Mouse (Mus musculus) stomach, embryonic 15.5 days (tissue): ENCODE measurements around the gene Tex22. TPM values are rescaled to one million over a fixed set of nuclear protein-coding genes. Genes with fewer than 3 reads are reported as not detected.

Experiments
- ATAC-seq: fragments of 200-750 bp; cut with Nextera tagmentation; 2 replicates; pipeline ENCODE4 v1.8.0; 2017; ENCODE audit warnings: low read depth, moderate number of reproducible peaks, moderate TSS enrichment; ENCODE audit not compliant: insufficient read depth, low FRiP score
- H3K27ac ChIP-seq: fragments of 300-500 bp; sonication (generic); 2 replicates; pipeline ENCODE4 v1.5.1; 2015; ENCODE audit warnings: mild to moderate bottlenecking, inconsistent platforms
- H3K27me3 ChIP-seq: fragments of 300-500 bp; sonication (generic); replicated peaks from 2 replicates; pipeline ENCODE4 v1.6.1; 2015; ENCODE audit warnings: inconsistent platforms
- H3K36me3 ChIP-seq: fragments of 300-500 bp; sonication (generic); 2 replicates; pipeline ENCODE4 v1.6.1; 2015; ENCODE audit warnings: inconsistent platforms
- H3K4me1 ChIP-seq: fragments of 300-500 bp; sonication (generic); 2 replicates; pipeline ENCODE4 v1.6.1; 2015; ENCODE audit warnings: inconsistent platforms
- H3K4me2 ChIP-seq: fragments of 300-500 bp; sonication (generic); 2 replicates; pipeline ENCODE4 v1.6.1; 2015; ENCODE audit warnings: mild to moderate bottlenecking, inconsistent platforms
- H3K4me3 ChIP-seq: fragments of 300-500 bp; sonication (generic); replicated peaks from 2 replicates; pipeline ENCODE4 v1.5.1; 2015; ENCODE audit warnings: inconsistent platforms
- H3K9ac ChIP-seq: fragments of 300-500 bp; sonication (generic); 2 replicates; pipeline ENCODE4 v1.6.1; 2015; ENCODE audit warnings: inconsistent platforms
- H3K9me3 ChIP-seq: fragments of 300-500 bp; sonication (generic); 2 replicates; pipeline ENCODE4 v1.6.1; 2016; ENCODE audit warnings: inconsistent platforms
- WGBS: fragments of 180-500 bp; shearing (Covaris S2); methylation state at CpG from one replicate; pipeline ENCODE4 v1.1.7; 2015; 5-methylcytosine and 5-hydroxymethylcytosine counted together
- polyA plus RNA-seq: library from polyadenylated mRNA; unstranded; fragments of >200 nt; fragmentation: Nextera tagmentation; extraction: Ambion mirVana; gene quantifications from 2 replicates; pipeline ENCODE4 v1.2.1, GENCODE M21; 2015

Gene Tex22
- polyA plus RNA-seq, 1 experiment from 2014 or later: not detected

DNA sequence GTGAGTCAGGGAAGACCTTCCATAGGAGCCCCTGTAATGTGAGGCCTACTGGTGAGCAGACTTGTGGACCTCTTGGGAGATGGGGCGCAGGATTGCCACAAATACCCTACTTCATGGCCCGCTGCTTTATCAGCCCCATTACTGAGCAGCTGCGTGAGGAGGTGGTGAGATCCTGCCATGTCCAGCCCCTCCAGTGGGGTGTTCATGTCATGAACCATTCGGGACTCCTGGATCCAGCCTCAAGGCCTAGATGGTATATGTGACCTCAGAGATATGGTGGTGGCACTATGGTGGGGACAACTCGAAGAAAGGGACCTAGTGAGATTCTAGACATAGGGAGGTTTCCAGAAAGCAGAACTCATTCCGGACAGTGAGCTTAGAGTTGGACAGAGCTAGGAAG lies 14.8 kb downstream of the Tex22 start:
- Histone ChIP-seq H3K9ac (no peak overlapping the region), H3K27ac (no peak overlapping the region), H3K9me3 (no peaks in the 10 kb centered on the region), H3K4me2 (no peak overlapping the region), H3K27me3 (no peaks in the 10 kb centered on the region), H3K4me1 (no peaks in the 10 kb centered on the region), H3K36me3 (no peaks in the 10 kb centered on the region), H3K4me3 (no peak overlapping the region)
- 86% methylated on average over 6 of the region's 6 CpGs for WGBS
- ATAC-seq: no peak

DNA sequence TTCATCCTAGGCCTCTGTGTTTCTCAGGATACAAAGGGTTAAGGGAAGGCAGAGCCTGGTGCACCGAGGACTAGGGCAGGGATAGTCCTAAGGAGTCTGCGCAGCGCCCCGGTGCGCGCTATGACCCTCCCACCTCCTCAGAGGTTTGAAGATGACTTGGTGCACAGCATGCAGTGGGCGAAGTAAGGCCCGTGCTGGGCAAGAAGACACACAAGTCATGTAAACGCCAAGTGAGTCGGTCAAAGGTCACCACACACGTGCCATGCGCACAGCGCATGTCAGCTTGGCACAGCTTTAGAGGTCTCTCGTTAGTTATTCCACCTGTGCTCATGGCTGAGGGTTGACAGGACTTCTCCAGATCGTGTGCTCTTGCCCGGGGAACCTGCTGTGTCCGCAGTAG lies 15.8 kb downstream of the Tex22 start:
- no peaks in the 10 kb centered on the region for H3K4me1 ChIP-seq
- no peaks in the 10 kb centered on the region for H3K27me3 ChIP-seq
- H3K4me2 ChIP-seq: no peak overlapping the region
- 83% methylated on average over 17 of the region's 17 CpGs for WGBS
- no peaks in the 10 kb centered on the region for H3K9me3 ChIP-seq
- H3K27ac ChIP-seq: no peak overlapping the region
- ATAC-seq: no peak
- no peak overlapping the region for H3K9ac ChIP-seq
- no peaks in the 10 kb centered on the region for H3K36me3 ChIP-seq
- H3K4me3 ChIP-seq: no peak overlapping the region

DNA sequence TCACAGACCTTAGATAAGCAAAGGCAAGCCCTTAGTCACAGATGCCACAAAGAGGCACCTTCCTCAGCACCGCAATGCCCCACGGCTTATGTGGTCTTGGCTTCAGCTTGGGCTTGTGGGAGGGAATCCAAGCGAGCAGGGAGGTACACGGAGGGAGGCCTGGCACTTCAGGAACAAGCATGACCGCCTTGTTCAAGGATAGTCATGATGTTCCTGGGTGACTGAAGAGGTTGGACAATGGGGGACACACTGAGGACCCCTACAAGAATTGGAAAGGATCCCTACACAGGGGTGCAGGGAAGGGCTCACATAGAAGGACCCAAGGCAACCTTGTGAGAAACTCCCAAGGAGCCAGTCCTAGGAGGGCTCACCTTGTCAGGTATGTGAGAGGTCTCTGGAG lies 22.7 kb downstream of the Tex22 start:
- no peaks in the 10 kb centered on the region for H3K27me3 ChIP-seq
- H3K4me1 ChIP-seq: peaks cover 37% of the 10 kb centered on the region
- no peaks in the 10 kb centered on the region for H3K9me3 ChIP-seq
- no peak for ATAC-seq
- H3K36me3 ChIP-seq: no peaks in the 10 kb centered on the region
- H3K27ac ChIP-seq: no peak overlapping the region
- no peak overlapping the region for H3K9ac ChIP-seq
- 83% methylated on average over 5 of the region's 5 CpGs for WGBS
- H3K4me2 ChIP-seq: peak overlapping the region; percentile 84
- no peak overlapping the region for H3K4me3 ChIP-seq

DNA sequence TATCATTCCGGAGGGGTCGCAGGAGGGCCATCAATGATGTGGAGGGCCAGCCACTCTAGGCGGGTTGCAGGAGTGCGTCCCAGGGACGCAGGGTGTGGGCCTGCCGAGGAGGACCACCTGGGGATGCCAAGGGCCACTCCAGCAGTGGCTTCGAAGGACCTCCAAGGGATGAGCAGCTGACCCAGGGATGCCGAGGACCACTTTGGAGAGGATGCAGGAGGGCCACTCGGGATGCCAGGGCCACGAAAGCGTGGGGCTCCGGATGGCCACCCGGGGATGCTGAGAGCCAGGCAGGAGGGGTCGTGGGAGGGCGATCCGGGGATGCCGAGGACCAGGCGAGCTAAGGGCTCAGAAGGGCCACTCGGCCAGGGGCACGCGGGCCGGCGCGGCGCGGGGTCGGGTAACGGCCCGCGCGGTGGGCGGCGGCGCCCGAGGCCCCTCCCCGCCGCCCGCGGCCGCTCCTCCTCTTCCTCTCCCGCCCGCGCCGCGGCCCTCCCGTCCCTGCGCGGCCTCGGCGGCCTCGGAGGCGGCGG lies 23.5 kb downstream of the Tex22 start, which contains the start of gene Mta1:
Mta1 (plus strand) TSS at position 530 of the 533 bp plus-strand sequence.
- ATAC-seq: peak; percentile 71
- Histone ChIP-seq H3K27ac (peak within 1 kb of the TSS; percentile 76), H3K4me1 (peaks cover 44% of the 10 kb centered on the region), H3K9me3 (no peaks in the 10 kb centered on the region), H3K36me3 (no peaks in the 10 kb centered on the region), H3K27me3 (no peaks in the 10 kb centered on the region), H3K4me2 (peak within 1 kb of the TSS; percentile 87), H3K9ac (peak within 1 kb of the TSS; percentile 99), H3K4me3 (peak within 1 kb of the TSS; percentile 92)
- 4% methylated on average over 18 of the region's 53 CpGs for WGBS

DNA sequence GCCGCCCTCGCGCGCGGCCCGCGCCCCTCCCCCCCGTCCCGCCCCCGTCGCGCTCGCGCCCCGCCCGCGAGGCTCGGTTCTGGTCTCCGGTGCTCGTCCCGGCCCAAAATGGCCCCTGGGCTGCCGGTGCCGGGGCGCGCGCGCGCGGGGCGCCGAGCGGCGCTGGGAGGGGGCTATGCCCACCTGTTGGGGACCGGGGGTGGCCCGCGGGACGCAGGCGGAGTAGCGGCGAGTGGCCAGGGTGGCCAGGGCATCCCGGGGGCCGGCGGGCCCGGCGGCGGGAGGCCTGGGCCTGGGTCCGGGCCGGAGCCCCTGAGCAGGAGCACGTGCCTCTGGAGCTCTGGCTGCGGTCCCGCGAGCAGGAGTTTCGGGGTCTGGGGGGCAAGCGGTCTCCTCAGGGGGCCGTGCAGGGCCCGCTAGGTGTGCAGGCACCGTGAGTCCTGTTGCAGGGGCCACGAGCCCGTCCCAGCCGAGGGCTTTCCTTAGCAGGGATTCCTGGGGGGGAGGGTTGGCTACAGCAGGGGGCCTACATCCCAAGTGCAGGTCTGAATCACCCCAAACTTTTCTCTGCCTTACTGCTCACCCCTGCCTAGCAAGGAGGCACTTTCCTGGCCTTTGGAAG lies 24.3 kb downstream of the Tex22 start:
- H3K4me3 ChIP-seq: peak overlapping the region; percentile 92
- peak; percentile 1; the same call in 1 of the 2 replicates for ATAC-seq
- H3K4me1 ChIP-seq: peaks cover 50% of the 10 kb centered on the region
- H3K36me3 ChIP-seq: no peaks in the 10 kb centered on the region
- no peaks in the 10 kb centered on the region for H3K27me3 ChIP-seq
- peak overlapping the region; percentile 99 for H3K9ac ChIP-seq
- H3K4me2 ChIP-seq: peak overlapping the region; percentile 87
- WGBS: 0% methylated on average over 30 of the region's 60 CpGs
- peak overlapping the region; percentile 76 for H3K27ac ChIP-seq
- H3K9me3 ChIP-seq: no peaks in the 10 kb centered on the region

DNA sequence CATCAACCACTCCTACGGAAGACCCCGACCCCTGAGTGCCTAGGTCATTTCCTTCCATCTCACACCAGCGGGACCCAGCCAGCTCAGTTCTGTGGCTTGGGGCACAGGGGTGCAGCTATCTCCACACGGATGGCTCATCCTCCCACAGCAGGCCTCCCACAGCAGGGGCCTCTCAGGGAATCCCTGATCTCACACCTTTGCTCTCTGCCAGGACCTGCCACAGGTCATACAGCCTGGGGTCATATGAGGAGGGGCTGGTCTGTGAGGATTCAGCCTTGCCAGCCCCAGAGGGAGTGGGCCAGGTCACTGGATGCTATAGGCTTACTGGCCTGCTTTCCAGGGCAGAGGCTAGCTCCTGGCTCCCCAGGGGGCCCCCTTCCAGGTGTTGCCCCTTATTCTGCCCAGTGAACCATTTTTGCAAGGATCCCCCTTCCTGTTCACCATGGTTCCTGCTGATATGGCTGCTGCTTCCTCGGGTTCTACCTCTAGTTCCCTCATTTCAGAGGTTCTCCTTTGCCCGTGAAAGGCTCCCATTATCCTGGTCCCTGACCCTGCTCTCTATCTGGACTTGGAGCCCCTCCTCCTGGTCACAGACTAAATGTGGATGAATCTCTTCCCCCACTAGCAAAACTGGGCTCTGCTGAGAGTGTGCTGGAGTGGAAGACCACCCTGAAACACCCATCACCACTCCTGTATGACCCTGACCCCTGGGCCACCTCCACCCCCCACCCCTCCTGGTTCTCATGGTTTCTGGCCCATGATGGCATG lies 25.4 kb downstream of the Tex22 start:
- ATAC-seq: 0 out of 2 replicates have a peak, but pooled peaks have one; percentile 8
- 21% methylated on average over 6 of the region's 6 CpGs for WGBS
- Histone ChIP-seq H3K4me3 (peak overlapping the region; percentile 92), H3K36me3 (no peaks in the 10 kb centered on the region), H3K4me1 (peaks cover 55% of the 10 kb centered on the region), H3K4me2 (peak overlapping the region; percentile 87), H3K9ac (peak overlapping the region; percentile 99; the same call in 1 of the 2 replicates), H3K27ac (no peak overlapping the region; the same call in 1 of the 2 replicates), H3K9me3 (no peaks in the 10 kb centered on the region), H3K27me3 (no peaks in the 10 kb centered on the region)

DNA sequence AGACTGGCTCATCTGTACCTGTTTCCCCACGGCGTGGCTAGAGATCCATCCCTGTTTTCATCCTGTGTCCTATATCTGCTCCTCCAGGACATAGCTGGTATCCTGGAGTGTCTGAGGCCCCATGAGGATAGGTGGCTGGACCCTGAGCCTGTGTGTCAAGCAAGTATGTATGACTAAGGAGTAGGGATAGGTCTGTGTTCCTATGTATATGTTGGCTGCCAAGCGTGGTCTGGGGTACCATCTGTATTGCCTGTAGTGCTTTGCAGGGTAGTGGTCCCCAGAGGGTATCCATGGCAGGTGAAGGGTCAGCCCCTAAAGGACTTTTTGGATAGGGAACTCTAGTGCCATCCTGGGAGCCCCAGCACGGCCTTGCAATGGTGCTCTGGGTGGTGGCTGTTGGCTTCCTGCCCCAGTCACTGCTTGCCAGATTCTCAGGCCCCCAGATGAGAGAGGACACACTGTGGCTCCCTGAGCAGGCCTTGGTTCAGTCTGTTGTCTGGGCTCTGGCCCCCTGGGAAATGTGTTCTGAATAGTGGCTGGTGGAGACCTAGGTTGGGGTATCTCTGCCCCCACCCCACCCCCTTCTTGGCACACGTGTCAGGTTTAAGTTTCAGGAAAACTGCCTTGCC lies 26.3 kb downstream of the Tex22 start:
- H3K27ac ChIP-seq: no peak overlapping the region
- 0 out of 2 replicates have a peak, but pooled peaks cover 2% of the 10 kb centered on the region for H3K36me3 ChIP-seq
- H3K4me2 ChIP-seq: peak overlapping the region; percentile 87; the same call in 1 of the 2 replicates
- H3K4me3 ChIP-seq: no peak overlapping the region
- H3K9ac ChIP-seq: no peak overlapping the region
- peaks cover 55% of the 10 kb centered on the region for H3K4me1 ChIP-seq
- no peaks in the 10 kb centered on the region for H3K27me3 ChIP-seq
- ATAC-seq: no peak
- H3K9me3 ChIP-seq: no peaks in the 10 kb centered on the region
- WGBS: 74% methylated on average over 5 of the region's 5 CpGs

DNA sequence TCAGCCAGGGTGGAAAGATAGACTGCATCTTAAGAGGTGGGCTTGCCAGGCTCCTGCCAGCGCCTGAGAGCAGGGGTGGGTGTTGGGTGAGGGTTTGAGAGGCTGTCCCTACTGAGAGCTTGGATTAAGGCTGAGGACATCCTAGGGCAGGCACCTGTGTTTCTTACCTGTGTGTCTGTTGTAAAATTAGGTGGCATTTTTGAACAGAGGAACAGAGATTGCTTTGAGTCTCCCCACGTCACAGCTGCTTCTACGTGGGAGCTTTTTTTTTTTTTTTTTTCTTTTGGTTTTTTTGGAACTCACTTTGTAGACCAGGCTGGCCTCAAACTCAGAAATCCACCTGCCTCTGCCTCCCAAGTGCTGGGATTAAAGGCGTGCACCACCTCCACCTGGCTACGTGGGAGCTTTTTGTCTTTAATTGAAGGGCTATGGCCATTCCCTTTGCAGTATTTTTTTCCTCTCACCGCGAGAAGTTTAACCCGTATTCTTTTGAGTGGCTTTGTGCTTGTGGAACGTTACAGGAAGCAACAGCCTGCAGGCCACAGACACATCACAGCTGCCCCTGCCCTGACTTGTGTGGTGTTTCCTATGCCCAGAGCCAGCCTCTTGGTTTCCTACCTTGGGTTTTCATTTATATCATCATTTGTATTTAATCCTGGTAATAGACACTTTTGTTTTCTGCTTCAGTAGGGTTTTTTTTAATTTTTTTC lies 27.1 kb downstream of the Tex22 start:
- Histone ChIP-seq H3K4me2 (no peak overlapping the region), H3K4me1 (peaks cover 55% of the 10 kb centered on the region), H3K4me3 (no peak overlapping the region), H3K36me3 (0 out of 2 replicates have a peak, but pooled peaks cover 5% of the 10 kb centered on the region), H3K9ac (no peak overlapping the region), H3K27ac (no peak overlapping the region), H3K9me3 (no peaks in the 10 kb centered on the region), H3K27me3 (no peaks in the 10 kb centered on the region)
- WGBS: 75% methylated on average over 9 of the region's 9 CpGs
- no peak for ATAC-seq

DNA sequence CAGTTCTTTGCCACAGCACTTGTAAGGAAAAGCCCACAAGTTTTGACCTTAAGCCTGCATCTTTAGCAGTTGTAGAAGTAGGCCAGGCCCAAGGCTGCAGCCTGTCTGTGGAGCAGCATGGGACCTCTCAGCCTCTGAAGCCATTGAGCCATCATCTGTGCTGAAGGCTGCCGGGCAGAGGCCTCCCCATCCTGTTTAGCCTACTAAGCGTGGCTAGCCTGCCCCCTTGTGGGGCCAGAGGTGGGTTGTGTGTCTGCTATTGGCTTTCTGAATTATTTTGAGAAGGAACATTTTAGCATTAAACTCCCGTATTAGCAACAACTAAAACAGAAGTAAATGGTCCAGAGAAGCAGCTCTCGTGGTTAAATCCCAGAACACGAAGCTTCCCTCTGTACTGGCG lies 28.2 kb downstream of the Tex22 start:
- Histone ChIP-seq H3K36me3 (0 out of 2 replicates have a peak, but pooled peaks cover 5% of the 10 kb centered on the region), H3K4me1 (peaks cover 55% of the 10 kb centered on the region), H3K9ac (no peak overlapping the region), H3K27me3 (no peaks in the 10 kb centered on the region), H3K9me3 (no peaks in the 10 kb centered on the region), H3K27ac (0 out of 2 replicates have a peak overlapping the region, but pooled peaks have one; percentile 4), H3K4me3 (no peak overlapping the region), H3K4me2 (no peak overlapping the region)
- ATAC-seq: no peak
- 59% methylated on average over 6 of the region's 6 CpGs for WGBS

DNA sequence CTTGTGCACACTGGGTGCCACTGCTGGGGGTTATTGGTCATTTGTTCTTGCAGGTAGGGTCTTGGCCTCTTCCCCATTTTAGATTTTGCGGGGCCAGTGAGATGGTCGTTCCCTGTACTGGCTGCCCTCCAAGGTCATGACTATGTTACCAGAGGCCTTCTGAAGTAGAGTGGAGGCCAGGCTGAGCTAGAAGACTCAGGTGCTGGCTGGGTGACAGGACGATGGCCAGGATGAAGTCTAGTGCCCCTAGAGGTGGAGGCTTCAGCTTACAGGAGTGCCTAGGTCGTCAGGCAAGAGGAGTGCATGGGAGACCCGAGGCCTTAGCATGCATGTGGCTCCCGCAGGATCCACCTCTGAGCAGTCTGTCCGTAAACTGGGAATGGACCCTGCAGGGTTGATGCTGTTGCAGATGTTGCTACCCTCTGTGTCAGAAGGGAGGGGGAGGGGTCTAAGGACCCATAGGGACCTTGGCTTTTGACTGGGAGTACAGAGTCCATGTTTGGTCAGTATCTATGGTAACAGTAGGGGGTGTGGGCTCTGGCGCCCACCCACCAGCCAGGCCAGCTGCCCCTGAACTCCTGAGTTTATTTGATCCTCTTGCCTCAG lies 29.6 kb downstream of the Tex22 start:
- Histone ChIP-seq H3K9me3 (no peaks in the 10 kb centered on the region), H3K4me3 (no peak overlapping the region), H3K4me2 (no peak overlapping the region), H3K36me3 (0 out of 2 replicates have a peak, but pooled peaks cover 5% of the 10 kb centered on the region), H3K9ac (no peak overlapping the region), H3K27me3 (no peaks in the 10 kb centered on the region), H3K4me1 (peaks cover 49% of the 10 kb centered on the region), H3K27ac (no peak overlapping the region)
- no peak for ATAC-seq
- 78% methylated on average over 8 of the region's 8 CpGs for WGBS

DNA sequence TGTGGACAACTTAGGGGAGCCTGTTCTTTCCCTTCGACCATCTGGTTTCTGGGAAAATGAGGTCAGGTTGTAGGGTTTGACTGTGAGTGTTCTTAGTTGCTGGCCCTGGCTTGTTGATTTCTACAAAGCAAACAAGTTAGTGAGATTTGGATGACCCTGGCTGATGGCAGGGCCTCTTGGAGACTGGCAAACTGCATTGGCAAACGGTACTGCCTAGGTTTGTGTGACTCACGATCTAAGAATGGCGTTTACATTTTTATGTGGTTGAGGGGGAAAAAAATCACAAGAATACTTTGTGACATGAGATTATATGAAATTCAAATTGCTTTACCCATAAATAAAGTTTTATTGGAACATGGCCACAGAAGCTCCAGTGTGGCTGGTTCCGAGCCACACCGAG lies 32.1 kb downstream of the Tex22 start:
- no peak for ATAC-seq
- H3K4me2 ChIP-seq: no peak overlapping the region
- H3K9ac ChIP-seq: no peak overlapping the region
- H3K36me3 ChIP-seq: 0 out of 2 replicates have a peak, but pooled peaks cover 5% of the 10 kb centered on the region
- H3K27me3 ChIP-seq: no peaks in the 10 kb centered on the region
- peaks cover 26% of the 10 kb centered on the region for H3K4me1 ChIP-seq
- no peaks in the 10 kb centered on the region for H3K9me3 ChIP-seq
- 69% methylated on average over 6 of the region's 6 CpGs for WGBS
- H3K27ac ChIP-seq: no peak overlapping the region
- no peak overlapping the region for H3K4me3 ChIP-seq
